Mouse (Mus musculus) forebrain, embryonic 16.5 days (tissue): ENCODE results near the gene Nox1. TPM values are rescaled to one million over a fixed set of nuclear protein-coding genes. Genes with fewer than 3 reads are reported as not detected.
A peak's percentile ranks its signal among the peaks of the same experiment; 100 is the strongest.

Experiments
- ATAC-seq: fragments of 200-750 bp; cut with Nextera tagmentation; 2 replicates; pipeline ENCODE4 v1.8.0; 2017; ENCODE audit warnings: mild to moderate bottlenecking, moderate library complexity
- H3K27ac ChIP-seq: fragments of 300-500 bp; sonication (generic); 2 replicates; pipeline ENCODE4 v1.5.1; 2014; ENCODE audit warnings: low read length, control low read depth
- H3K27me3 ChIP-seq: fragments of 300-500 bp; sonication (generic); replicated peaks from 2 replicates; pipeline ENCODE4 v1.6.1; 2014; ENCODE audit warnings: low read length; ENCODE audit not compliant: control insufficient read depth, insufficient read depth
- H3K36me3 ChIP-seq: fragments of 300-500 bp; sonication (generic); 2 replicates; pipeline ENCODE4 v1.6.1; 2014; ENCODE audit not compliant: control insufficient read depth, insufficient read depth
- H3K4me1 ChIP-seq: fragments of 300-500 bp; sonication (generic); replicated peaks from 2 replicates; pipeline ENCODE4 v1.6.1; 2014; ENCODE audit warnings: low read length; ENCODE audit not compliant: control insufficient read depth, insufficient read depth
- H3K4me2 ChIP-seq: fragments of 300-500 bp; sonication (generic); 2 replicates; pipeline ENCODE4 v1.6.1; 2014; ENCODE audit warnings: mild to moderate bottlenecking, low read length, control low read depth
- H3K4me3 ChIP-seq: fragments of 300-500 bp; sonication (generic); replicated peaks from 2 replicates; pipeline ENCODE4 v1.5.1; 2014; ENCODE audit warnings: mild to moderate bottlenecking, low read length, control low read depth
- H3K9ac ChIP-seq: fragments of 300-500 bp; sonication (generic); replicated peaks from 2 replicates; pipeline ENCODE4 v1.6.1; 2014; ENCODE audit warnings: low read depth, low read length, control low read depth
- H3K9me3 ChIP-seq: fragments of 300-500 bp; sonication (generic); 2 replicates; pipeline ENCODE4 v1.6.1; 2016; ENCODE audit warnings: low read length; ENCODE audit not compliant: control insufficient read depth
- WGBS: fragments of 180-500 bp; shearing (Covaris S2); extraction: QIAGEN DNeasy Blood & Tissue Kit; methylation state at CpG from one replicate; pipeline ENCODE4 v1.1.7; 2014; 5-methylcytosine and 5-hydroxymethylcytosine counted together
- polyA plus RNA-seq: library from polyadenylated mRNA; unstranded; fragments of >200 nt; fragmentation: Nextera tagmentation; extraction: Ambion mirVana; gene quantifications from 2 replicates; pipeline ENCODE4 v1.2.1, GENCODE M21; 2015

Nox1 gene
- 0.14 TPM in 1 of 2 replicates, not detected in the other for polyA plus RNA-seq

DNA sequence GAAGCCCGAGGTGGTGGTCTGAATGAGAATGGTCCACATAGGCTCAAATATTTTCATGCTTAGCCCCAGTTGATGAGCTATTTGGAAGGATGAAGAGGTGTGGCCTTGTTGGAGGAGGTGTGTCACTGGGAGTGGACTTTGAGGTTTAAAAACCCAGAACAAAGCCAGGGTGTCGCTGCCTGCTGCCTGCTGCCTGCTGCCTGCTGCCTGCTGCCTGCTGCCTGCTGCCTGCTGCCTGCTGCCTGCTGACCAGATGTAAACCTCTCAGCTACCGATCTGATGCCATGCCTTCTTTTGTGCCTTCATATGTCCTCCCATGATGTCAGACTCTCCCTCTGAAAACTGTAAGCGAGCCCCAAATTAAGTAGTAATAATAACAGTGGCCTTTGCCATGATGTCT lies at the start of gene Nox1:
Nox1 (minus strand) TSS at position 101 of the 400 bp plus-strand sequence.
- Histone ChIP-seq H3K9me3 (no peaks in the 10 kb centered on the region), H3K4me1 (no peaks in the 10 kb centered on the region), H3K36me3 (no peaks in the 10 kb centered on the region), H3K27me3 (no peaks in the 10 kb centered on the region), H3K4me2 (no peak within 1 kb of the TSS), H3K4me3 (no peak within 1 kb of the TSS), H3K27ac (no peak within 1 kb of the TSS), H3K9ac (no peak within 1 kb of the TSS)
- no peak for ATAC-seq
- WGBS = 61% methylated on average over 4 of the region's 4 CpGs

DNA sequence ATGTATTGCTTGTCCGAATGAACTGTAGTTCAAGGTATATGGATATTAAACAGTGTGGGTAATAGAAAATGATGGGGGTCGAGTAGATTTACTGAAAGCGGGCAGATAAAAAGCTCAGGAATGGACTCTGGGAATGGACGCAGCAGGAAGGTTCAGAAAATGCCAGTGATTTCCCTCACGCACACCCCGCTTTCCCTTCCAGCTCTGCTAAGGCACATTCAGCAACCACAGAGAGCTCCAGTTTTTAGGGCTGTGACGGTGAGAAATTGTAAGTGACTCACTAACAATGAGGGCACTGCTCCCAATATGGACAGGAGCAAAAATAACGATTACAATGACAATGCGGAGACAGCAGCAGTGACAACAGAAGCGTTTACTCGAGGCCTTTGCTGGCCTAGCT lies 40.4 kb upstream of the Nox1 start:
- no peak overlapping the region for H3K4me3 ChIP-seq
- no peak for ATAC-seq
- H3K4me1 ChIP-seq = no peaks in the 10 kb centered on the region
- no peaks in the 10 kb centered on the region for H3K27me3 ChIP-seq
- 67% methylated on average over 11 of the region's 11 CpGs for WGBS
- no peak overlapping the region for H3K27ac ChIP-seq
- H3K4me2 ChIP-seq = no peak overlapping the region
- no peaks in the 10 kb centered on the region for H3K36me3 ChIP-seq
- H3K9ac ChIP-seq = no peak overlapping the region
- H3K9me3 ChIP-seq = no peaks in the 10 kb centered on the region

DNA sequence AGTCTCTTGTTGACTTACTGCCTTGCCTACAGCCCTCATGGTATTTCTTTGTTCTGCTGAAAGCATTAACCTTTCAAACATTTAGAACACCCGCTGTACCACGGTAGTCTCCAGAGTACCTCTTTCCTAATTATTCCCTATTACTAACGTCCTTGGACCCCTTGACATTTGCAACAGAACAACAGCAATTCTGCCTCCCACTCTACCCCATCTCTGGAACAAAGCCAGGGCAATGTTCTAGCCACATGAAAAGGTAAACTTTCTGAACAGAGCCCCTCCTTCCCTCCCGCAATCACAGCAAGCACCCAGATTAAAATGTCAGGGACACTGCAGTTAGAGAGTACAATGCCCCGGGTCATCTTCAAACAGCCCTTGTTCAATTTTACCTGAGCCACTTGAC lies 39.4 kb upstream of the Nox1 start:
- ATAC-seq = no peak
- no peak overlapping the region for H3K4me2 ChIP-seq
- H3K27me3 ChIP-seq = no peaks in the 10 kb centered on the region
- no peaks in the 10 kb centered on the region for H3K36me3 ChIP-seq
- H3K9me3 ChIP-seq = no peaks in the 10 kb centered on the region
- no peak overlapping the region for H3K27ac ChIP-seq
- no peak overlapping the region for H3K9ac ChIP-seq
- H3K4me3 ChIP-seq = no peak overlapping the region
- H3K4me1 ChIP-seq = no peaks in the 10 kb centered on the region
- WGBS = 60% methylated on average over 5 of the region's 5 CpGs

DNA sequence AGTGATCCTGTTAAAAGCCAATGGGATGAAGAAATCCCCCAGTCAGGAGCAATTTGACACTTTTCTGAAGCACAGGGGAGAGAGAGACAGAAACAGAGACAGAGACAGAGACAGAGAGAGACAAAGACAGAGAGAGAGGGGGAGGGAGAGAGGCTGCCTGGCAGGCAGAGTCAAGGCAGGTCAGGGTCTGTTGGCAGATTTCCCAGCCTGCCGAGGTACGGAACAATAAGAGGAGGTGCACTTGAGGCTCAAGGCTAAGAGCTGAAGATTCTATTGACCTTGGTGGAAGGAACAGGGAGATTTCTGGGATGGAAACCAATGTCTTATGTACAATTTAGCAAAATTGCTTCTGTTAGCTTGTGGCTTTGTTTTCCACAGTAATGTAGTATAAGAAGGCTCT lies 26.4 kb upstream of the Nox1 start:
- no peak for ATAC-seq
- Histone ChIP-seq H3K27ac (no peak overlapping the region), H3K4me2 (no peak overlapping the region), H3K9me3 (no peaks in the 10 kb centered on the region), H3K36me3 (no peaks in the 10 kb centered on the region), H3K4me3 (no peak overlapping the region), H3K9ac (no peak overlapping the region), H3K4me1 (no peaks in the 10 kb centered on the region), H3K27me3 (no peaks in the 10 kb centered on the region)
- WGBS = 35% methylated on average over 2 of the region's 2 CpGs

DNA sequence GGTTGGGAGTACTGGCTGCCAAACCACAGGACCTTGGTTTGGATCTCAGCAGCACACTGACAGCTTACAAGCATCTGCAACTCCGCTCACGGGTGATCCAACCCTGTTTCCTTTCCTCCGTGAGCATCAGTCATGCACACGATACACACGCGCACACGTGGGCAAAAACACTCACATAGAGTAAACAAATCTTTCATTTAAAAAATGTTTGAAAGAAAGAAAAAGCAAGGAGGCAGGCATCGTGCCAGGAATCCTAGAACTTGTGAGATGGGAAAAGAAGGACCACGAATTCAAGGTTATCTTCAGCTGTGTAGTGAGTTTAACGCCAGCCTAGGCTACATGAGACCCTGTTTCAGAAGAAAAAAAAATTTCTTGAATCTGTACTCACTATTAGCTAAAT lies 24.2 kb upstream of the Nox1 start:
- no peak for ATAC-seq
- Histone ChIP-seq H3K27me3 (no peaks in the 10 kb centered on the region), H3K9ac (no peak overlapping the region), H3K36me3 (no peaks in the 10 kb centered on the region), H3K4me1 (no peaks in the 10 kb centered on the region), H3K9me3 (no peaks in the 10 kb centered on the region), H3K4me2 (no peak overlapping the region), H3K4me3 (no peak overlapping the region), H3K27ac (no peak overlapping the region)
- WGBS = 89% methylated on average over 10 of the region's 10 CpGs

DNA sequence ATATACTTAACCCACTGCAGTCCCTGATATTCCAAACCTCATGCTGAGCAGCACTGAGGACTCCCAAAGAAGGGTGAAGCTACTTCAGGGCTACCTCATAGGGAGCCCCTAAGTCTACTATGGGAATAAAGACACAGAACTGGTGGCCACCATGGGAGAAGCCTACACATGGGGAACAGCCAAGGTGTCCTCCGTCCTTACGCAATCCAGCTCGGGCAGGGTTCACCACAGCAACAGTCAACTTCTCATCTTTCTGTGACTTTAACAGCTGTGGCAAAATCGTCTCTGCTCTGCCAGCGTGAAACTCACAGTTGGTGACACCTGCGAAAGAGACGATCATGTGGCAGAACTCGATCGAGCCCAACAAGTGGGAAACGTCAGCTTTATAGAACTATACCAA lies 16.5 kb upstream of the Nox1 start:
- WGBS = 95% methylated on average over 10 of the region's 10 CpGs
- no peak for ATAC-seq
- H3K27ac ChIP-seq = no peak overlapping the region
- H3K4me2 ChIP-seq = no peak overlapping the region
- H3K9ac ChIP-seq = no peak overlapping the region
- H3K27me3 ChIP-seq = no peaks in the 10 kb centered on the region
- H3K9me3 ChIP-seq = no peaks in the 10 kb centered on the region
- no peaks in the 10 kb centered on the region for H3K4me1 ChIP-seq
- no peak overlapping the region for H3K4me3 ChIP-seq
- H3K36me3 ChIP-seq = no peaks in the 10 kb centered on the region

DNA sequence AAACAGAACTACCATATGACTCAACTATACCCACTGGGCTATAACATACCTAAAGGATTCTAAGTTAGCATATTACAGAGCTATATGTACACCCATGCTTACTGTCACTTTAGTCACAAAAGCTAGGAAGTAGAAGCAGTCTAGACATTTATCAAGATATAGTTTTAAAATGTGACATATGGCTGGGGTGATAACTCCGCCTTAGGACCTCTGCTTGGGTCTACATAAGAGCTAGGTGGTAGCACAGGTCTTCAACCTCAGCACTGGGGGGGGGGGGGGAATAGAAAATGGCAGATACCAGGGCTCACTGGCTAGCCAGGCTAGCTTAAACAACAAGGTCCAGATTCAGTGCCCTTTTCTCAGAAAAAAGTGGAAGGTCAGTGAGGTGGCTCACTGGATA lies 11.3 kb upstream of the Nox1 start:
- ATAC-seq = no peak
- Histone ChIP-seq H3K4me2 (no peak overlapping the region), H3K9me3 (no peaks in the 10 kb centered on the region), H3K27ac (no peak overlapping the region), H3K4me1 (no peaks in the 10 kb centered on the region), H3K9ac (no peak overlapping the region), H3K36me3 (no peaks in the 10 kb centered on the region), H3K4me3 (no peak overlapping the region), H3K27me3 (no peaks in the 10 kb centered on the region)
- 100% methylated on average over 1 of the region's 1 CpGs for WGBS

DNA sequence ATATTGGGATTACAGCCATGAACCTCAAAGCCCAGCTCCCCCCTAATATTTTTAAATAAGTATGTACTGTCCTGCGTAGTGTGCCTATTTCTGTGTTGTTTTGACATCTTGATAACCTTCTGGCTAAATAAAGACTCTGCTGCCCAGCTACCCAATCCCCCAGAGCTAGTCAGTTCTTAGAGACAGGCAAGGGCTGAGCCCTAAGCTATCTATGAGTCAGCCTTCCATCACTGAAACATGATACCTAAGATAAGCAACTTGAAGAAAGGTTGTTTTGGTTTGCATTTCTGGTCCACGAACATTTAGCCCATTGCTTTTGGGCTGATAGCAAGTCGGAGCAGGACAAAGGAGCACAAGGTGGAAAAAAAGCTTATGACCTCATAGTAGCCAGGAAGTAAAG lies 1.1 kb downstream of the Nox1 start:
- H3K9ac ChIP-seq = no peak overlapping the region
- ATAC-seq = no peak
- no peaks in the 10 kb centered on the region for H3K4me1 ChIP-seq
- no peak overlapping the region for H3K27ac ChIP-seq
- no peaks in the 10 kb centered on the region for H3K9me3 ChIP-seq
- H3K4me2 ChIP-seq = no peak overlapping the region
- 82% methylated on average over 3 of the region's 3 CpGs for WGBS
- no peaks in the 10 kb centered on the region for H3K27me3 ChIP-seq
- no peak overlapping the region for H3K4me3 ChIP-seq
- no peaks in the 10 kb centered on the region for H3K36me3 ChIP-seq

DNA sequence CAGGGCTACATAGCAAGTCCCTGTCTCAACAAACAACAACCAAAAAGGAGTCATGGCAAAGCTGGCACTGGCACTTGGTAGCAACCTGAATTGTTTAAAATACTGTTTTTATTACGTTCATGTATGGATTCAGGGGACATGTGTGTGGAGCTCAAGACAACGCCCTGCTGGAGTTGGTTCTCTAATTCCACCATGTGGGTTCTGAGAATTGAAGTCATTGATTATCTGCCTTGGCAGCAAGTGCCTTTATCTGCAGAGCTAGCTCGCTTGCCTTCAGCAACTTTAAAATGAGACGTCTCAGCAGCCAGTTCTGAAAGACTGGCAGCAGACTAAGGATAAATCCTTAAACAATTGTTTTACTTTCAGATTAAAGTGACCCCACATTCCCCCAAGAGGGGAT lies 3.6 kb downstream of the Nox1 start:
- no peak for ATAC-seq
- H3K9me3 ChIP-seq = no peaks in the 10 kb centered on the region
- H3K9ac ChIP-seq = no peak overlapping the region
- no peaks in the 10 kb centered on the region for H3K4me1 ChIP-seq
- no peak overlapping the region for H3K4me2 ChIP-seq
- WGBS = 52% methylated on average over 4 of the region's 4 CpGs
- no peak overlapping the region for H3K4me3 ChIP-seq
- H3K27me3 ChIP-seq = no peaks in the 10 kb centered on the region
- no peak overlapping the region for H3K27ac ChIP-seq
- no peaks in the 10 kb centered on the region for H3K36me3 ChIP-seq

DNA sequence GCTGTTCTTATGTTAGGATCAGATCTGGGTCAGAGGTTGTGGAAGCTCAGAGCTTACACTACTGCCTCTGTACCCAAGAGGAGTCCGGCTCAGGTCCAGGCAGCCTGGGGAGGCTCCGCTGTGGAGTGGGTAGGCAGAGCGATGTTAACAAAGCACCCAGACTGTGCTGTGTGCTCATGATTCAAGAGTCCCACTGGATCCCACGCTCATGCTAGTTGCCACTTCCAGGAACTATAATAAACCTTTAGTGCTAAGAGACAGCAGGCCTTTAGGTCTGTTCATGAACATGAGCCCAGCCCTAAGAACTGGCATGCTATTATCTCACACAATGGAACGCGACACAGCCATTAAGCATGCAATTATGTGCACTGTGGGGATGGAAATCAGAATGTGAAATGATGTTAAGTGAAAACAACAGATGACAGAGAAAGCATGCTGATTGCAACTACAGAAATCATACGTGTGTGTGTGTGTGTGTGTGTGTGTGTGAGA lies 10.6 kb downstream of the Nox1 start:
- ATAC-seq = peak; percentile 54; the same call in 1 of the 2 replicates
- no peaks in the 10 kb centered on the region for H3K27me3 ChIP-seq
- no peaks in the 10 kb centered on the region for H3K36me3 ChIP-seq
- no peak overlapping the region for H3K9ac ChIP-seq
- no peaks in the 10 kb centered on the region for H3K9me3 ChIP-seq
- 59% methylated on average over 7 of the region's 7 CpGs for WGBS
- no peaks in the 10 kb centered on the region for H3K4me1 ChIP-seq
- H3K27ac ChIP-seq = no peak overlapping the region
- no peak overlapping the region for H3K4me3 ChIP-seq
- H3K4me2 ChIP-seq = no peak overlapping the region
